Mouse (Mus musculus) induced T-regulatory cell, adult 2 months (primary cell): ENCODE results near the gene Gm17018.

ENCODE experiments used
- DNase-seq: peaks from one replicate; pipeline ENCODE4 v3.0.0-alpha.2; 2012; ENCODE audit warnings: low read depth

The Gm17018 gene

GRCm38 (mm10) chr19:45622144-45622543 is 61.7 kb downstream of the Gm17018 start:
- DNase-seq = no peak

DNA sequence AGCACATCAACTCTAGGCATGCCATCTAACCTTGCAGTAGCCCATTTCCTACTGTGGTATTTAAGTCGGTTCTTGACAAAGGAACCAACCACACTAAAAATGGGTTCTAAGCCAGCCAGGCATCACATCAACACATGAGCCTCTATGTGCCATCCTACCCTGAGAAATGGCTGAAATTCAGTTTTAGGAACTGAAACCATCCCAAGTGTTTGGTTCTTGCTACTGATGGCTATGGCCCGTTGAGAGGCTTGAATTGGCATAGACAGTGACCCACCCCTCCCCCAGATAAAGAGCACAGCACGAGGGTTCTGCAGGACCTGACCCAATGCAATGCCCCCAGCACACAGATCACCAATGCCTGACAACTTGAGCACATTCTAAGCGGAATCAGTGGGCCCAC is 63.3 kb downstream of the Gm17018 start:
- no peak for DNase-seq

DNA sequence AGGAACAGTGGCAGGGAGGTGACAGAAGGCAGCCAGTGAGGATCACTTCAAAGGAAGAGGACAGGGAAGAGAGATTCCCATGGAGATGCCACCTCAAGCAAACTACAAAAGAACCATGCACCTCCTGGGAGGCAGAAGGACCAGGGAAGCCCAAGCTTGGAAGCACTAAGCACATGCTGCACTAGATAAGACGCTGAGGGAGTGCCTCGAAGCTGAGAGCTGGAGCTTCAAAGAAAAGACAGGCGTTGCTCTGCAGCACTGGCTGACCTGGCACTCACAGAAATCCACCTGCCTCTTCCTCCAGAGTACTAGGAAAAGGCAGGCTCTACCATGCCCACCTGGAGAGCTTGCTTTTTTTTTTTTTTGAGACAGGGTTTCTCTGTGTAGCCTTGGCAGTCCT is 66.6 kb downstream of the Gm17018 start:
- no peak for DNase-seq

GRCm38 (mm10) chr19:45628649-45629048 is 68.2 kb downstream of the Gm17018 start:
- DNase-seq = no peak

GRCm38 (mm10) chr19:45629219-45629618 is 68.8 kb downstream of the Gm17018 start:
- DNase-seq = peak; percentile 51
